Mouse (Mus musculus) frontal cortex, postnatal 25 days (tissue): ENCODE measurements around the gene Zan.

Experiments
- DNase-seq, 2 experiments: peaks; one replicate each; pipeline ENCODE4 v3.0.0; 2022; ENCODE audit warnings: low spot score in 2 of 2

Zan gene

GRCm38 (mm10) chr5:137332857-137333511 is 143.9 kb downstream of the Zan start:
- no peak for DNase-seq

- DNase-seq = no peak
These were observed 146.0 kb downstream of the Zan start for GRCm38 (mm10) chr5:137330910-137331309.
